Mouse (Mus musculus) 3134 (cell line): ENCODE measurements at regions not wholly inside any gene's neighbourhood (a gene's known extent, or its start where the extent isn't known, plus 50 kb on each side); places are given as distances from the start of the nearest gene placed in this dataset.

Experiments used
- DNase-seq: peaks from one replicate; pipeline ENCODE4 v3.0.0-alpha.2; 2011; ENCODE audit warnings: low spot score; ENCODE audit not compliant: insufficient read length; ENCODE audit errors: extremely low read depth

DNA sequence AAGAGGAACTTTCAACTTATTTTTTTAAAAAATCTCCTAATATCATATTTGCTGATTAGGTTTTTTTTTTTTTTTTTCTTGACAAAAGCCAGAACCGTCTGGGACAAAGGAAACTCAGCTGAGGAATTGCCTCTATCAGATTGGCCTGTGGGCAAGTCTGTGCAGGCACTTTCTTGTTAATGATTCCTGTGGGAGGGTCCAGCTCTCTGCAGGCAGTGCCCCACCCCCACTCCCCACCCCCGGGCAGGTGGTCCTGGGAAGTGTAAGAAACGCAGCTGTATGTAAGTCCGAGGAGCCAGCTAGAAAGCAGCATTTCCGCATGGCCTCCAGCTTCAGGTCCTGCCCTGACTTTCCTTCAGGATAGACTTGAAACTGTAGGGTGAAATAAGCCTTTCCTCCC, 377.7 kb downstream of the Sox2 start:
- no peak for DNase-seq

DNA sequence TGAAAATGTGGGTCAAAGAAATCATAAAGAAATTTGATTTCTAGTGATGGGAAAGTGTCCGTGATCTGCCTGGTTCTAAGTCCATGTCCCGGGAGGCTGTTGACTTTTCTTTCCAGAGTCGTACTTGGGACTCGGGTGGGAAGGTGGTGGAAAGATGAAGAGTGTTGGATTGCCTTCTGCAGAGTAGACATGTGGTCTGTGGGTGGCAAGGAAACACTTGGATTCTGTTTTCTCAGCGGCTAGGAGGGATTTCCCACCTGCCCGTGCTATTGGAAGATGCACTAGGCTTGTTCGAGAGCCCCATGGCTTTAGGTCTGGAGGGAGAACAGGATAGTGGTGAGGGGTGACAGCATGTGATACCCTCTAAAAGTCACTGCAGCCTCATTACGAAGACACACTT, 379.7 kb downstream of the Sox2 start:
- no peak for DNase-seq

GRCm38 (mm10) chr3:35033587-35033986, 383.4 kb downstream of the Sox2 start:
- DNase-seq = no peak

- no peak for DNase-seq
These were observed 385.0 kb downstream of the Sox2 start for GRCm38 (mm10) chr3:35035234-35035633.

DNA sequence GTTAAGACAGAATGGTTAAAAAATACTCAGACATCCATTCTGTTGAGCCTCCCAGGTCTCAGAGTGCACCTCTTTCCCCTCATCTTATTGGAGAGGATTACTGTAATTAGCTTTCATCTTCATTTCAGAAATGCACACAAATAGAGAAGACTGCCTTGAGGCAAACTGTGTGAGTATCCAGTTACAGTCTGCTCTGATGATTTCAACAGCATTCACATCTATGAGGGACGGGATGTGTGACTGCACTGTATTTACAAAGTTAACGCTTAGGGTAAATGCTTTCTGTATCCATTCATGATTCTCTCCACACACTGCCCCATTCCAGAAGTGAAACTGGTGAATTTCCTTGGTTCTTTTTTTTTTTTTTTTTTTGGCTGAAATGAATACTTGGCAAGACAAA, 393.5 kb downstream of the Sox2 start:
- no peak for DNase-seq

DNA sequence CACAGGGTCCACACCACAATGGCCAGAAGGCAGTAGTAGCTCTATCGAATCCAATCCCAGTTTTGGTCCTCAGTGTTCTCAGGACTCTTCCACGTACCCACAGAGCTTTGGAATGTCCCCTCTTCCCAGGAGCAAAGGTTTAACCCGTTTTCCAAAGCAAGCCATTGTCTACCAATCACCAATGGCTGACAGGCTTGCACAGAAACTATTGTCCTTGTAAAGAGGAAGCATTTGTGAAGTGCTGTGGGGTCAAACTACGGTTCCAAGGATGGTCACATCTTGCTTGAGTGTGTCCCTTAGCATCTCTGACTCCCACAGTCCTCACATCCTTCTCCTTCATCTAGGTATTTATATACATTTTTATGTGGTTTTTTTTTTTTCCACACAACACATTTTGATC, 409.2 kb downstream of the Sox2 start:
- DNase-seq = no peak

DNA sequence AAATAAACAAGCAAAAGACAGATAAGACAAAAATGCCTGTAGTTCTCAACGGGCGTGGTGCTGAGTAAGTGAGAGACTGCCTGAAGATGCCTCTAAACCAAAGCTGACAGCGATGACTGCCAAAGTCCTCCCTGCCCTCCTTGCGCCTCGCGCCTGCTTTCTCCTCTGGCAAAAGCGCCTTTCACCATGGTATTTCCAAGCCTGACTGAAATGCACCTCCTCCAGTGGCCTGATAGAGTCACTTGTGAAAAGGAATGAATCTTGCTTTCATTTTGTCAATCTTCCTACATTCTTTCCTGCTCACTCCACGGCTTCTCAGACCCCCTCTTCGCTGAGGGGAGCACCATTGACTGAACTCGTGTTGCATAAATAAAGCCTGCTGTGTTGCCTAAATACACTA, 409.8 kb downstream of the Sox2 start:
- peak; percentile 28 for DNase-seq

DNA sequence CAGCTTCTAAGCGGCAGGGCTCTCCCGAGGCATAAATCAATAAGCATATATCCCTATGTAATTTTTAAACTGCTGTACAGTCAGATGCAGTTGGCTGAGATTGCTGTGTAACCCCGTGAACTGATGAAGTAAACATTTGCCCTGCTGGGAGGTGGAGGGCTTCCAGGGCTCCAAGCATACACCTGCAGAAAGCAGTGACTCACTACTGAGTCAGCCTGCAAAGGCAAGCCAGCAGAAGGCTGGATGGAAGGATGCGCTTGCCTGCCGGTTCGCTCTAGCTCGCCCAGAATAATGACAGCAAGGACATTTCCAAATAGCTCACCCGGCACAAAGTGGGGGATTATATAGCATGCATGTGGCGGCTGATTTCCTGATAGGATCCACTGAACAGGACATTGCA, 416.6 kb downstream of the Sox2 start:
- peak; percentile 55 for DNase-seq

GRCm38 (mm10) chr3:35068586-35068985, 418.4 kb downstream of the Sox2 start:
- DNase-seq = no peak

DNA sequence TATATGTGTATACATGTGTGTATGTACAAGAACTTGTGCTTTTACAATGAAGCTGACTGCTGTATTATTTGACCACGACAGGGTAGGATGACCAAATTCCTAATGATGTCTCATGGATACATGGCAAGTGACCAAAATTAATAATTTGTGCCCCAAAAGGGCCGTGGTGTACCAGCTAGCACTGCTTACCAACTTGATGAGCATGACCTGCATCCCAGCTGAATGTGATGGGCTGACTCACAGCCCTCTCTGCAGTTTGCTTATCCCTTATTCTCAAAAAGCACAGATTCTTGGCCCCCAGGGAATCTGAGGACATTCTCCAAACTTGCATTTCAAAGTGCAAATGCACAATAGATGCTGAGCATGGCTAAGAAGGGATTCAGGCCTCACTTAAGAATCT, 420.8 kb downstream of the Sox2 start:
- DNase-seq = no peak

GRCm38 (mm10) chr3:35079887-35080286, 429.7 kb downstream of the Sox2 start:
- DNase-seq = no peak

DNA sequence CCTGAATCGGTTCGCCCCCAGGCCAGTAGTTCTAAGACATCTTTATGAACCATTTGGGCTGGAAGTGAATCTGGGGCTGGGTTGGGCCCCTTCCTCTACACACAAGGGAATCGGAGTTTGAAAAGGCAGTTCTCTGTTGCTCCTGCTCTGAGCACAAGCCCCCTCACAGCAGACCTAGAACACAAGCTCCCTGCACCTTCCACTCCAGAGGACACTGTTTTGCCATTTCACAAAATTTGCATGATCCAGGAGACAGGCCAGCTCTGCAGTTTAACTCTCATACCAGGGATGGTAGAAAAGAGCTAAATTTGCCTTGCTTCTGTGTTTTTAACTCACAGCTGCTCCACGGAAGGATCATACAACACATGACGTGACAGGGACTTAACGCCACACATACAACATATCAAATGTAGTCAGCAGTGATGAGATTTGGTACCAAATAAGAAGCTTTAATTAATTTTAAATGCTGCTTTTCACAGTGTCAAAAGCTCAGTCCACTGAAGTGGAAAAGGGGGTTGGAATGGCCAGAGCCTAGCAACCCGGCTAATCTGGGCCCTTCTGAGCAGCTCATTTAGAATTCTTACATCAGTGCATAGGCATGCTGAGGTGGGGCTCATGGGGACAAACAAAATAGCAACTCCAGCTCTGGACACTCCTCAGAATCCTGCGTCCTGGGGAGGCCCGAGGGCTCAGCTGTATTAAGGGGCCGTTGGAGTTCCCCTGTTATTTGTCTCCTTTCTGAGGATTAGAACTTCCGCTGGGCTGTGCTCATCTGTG, 434.1 kb downstream of the Sox2 start:
- no peak for DNase-seq

DNA sequence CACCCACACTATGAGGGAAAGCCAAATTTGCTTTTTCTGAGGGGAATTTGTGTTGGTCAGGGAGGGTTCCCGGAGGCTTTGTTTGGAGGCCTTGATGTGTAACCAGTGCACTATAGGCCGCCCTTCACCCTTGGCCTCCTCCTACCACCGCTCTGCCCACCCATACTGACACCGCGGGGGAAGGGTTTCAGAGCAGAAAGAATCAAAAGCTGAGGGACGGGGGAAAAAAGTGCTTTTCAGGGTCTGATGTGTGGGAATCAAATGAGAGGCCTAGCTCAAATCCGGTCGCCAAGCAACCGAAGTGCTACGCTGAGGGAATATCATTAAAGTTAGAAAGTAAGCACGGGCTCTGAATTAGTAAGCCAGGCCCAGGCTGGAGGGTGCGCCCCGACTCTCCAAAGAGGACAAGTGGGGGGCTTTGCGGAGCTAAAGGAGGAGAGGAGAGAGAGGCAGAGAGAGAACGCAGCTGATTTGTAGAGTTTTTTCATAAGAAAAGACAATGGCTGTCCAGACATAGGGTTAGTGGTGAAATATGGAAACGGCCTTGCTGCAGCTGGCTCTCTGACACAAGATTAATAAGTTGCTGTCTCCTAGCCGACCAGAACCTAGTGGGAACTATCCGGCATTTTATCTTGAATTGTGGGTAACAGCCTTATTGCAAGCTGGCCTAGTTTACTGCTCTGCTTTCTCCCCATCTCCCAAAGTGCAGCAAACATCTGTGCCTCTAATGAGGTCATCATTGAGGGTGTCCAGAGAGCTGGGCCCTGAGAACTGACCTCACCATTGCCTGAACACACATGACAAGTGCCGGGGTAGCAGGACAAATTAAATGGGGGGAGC, 438.3 kb downstream of the Sox2 start:
- DNase-seq = no peak

DNA sequence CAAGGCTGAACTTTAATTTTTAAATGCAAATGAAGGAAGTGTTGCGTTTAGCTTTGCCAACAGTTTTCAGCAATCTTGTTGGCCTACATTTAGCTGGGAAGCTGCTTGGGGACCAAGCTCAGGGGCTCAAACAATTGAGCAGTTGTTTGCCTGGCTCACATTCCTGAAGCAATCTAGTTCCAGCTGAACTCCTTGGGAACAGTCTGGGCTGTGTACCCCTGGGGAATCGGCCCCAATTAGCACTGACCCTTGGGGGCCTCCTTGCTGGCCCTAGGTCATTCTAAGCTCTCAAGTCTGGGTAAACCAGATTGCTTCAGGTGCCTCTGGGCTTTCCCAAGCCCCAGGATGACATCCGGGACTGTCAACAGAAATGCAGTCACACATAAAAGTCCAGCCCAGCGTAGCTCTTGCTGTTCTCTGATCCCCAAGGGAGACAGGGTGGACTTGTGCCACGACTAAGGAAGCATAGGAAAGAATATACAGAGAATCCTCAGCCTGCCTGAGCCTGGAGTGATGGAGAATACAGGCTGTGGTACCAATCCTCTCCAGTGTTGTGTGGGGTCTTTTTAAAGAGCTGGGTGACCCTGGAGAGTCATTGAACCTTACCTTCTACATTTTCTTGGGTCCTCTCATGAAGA, 440.4 kb downstream of the Sox2 start:
- no peak for DNase-seq

DNA sequence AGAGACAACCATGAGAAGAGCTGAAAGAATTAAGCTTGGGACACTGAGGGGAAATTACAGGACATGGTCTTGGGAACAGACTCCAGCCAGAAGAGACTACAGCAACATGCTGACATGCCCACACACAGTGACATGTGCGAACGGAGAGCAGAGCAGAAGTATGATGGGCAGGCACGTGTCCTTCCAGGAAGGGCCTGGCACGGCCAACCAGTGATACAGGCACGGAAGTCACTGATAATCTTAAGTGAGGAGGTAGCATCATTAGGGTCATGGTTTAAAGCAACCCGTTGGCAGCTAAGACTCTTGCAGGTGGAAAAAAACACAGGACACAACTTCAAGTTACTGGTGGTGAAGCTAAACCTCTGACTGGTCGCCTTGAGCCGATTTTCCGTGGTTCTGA, 442.8 kb downstream of the Sox2 start:
- DNase-seq = no peak

DNA sequence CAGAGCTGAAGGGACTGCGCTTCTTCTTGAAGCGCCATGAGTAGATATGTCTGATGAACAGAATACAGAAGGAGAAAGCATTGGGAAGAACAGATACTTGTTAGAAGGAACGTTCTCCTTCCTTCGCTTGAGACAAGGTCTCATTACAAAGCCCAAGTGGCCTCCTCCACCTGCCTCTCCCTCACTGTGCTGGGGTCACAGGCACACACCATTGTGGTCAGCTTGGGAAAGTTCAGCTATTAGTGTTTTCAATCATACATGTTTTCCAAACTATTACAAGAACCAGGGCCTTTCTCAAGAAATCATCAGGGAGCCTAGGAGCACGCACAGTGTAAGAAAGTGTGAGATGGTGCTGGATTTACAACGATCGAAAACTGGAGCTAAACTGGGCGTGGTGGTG, 445.0 kb downstream of the Sox2 start:
- DNase-seq = no peak

- DNase-seq = no peak
These were observed 446.2 kb downstream of the Sox2 start for GRCm38 (mm10) chr3:35096381-35096780.

GRCm38 (mm10) chr3:35097766-35098165, 447.6 kb downstream of the Sox2 start:
- no peak for DNase-seq

DNA sequence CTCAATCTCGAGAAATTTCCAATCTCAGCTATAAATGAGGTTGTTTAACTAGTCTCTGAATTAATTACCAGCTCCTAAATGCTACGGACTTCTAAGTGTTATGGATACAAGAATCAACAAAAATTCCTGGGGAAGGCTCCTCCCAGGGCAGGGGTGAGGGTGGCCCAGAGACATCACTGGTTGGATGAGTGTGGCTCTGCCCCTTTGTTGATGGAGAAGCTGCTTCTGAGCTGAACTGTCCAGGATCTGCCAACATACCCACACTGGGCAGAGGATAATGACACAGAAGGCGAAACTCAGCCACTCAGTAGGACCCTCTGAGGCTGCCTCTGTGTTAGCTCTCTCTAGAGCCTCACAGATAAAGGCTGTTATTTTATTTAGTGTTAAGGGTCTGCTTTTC, 449.0 kb downstream of the Sox2 start:
- no peak for DNase-seq

DNA sequence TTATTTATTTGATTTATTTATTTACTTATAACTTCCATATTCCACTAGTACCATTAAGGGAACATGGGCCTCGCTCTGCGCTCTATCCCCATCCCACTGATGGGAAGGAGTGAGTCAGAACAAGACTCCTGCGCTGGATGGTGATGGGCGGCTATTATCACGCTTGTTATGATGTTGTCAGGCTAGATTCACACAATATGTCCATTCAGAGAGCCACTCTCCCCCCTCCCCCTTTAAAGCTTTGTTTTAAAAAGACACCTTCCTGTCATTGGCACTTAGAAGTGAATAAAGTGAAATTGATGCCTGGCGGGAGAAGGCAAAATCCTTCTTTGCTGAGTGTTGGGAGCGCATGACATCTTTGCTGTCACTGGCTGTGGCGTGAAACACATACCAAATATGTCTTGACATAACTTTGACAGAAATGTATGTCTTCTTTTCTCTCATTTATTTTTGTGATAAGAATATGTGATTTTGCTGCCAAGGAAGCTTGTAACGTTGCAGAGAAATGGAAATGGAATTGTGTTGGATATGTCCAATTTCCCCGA, 449.7 kb downstream of the Sox2 start:
- no peak for DNase-seq

GRCm38 (mm10) chr3:35101286-35101685, 451.1 kb downstream of the Sox2 start:
- no peak for DNase-seq
